Mouse (Mus musculus) spleen, postnatal 0 days (tissue): ENCODE measurements around the gene Fbxw10. TPM values are rescaled to one million over a fixed set of nuclear protein-coding genes. Genes with fewer than 3 reads are reported as not detected.

ENCODE experiments used
- polyA plus RNA-seq: library from polyadenylated mRNA; unstranded; fragments of >200 nt; fragmentation: Nextera tagmentation; extraction: Ambion mirVana; gene quantifications from 2 replicates; pipeline ENCODE4 v1.2.1, GENCODE M21; 2015

Fbxw10 gene
- polyA plus RNA-seq, result 0.29 and 0.41 TPM in 2 replicates

GRCm38 (mm10) chr11:62846961-62847654 is at the start of gene Fbxw10:
TSS of gene Fbxw10 (plus strand) at chr11:62847069.

GRCm38 (mm10) chr11:62820059-62820541 is 26.8 kb upstream of the Fbxw10 start, which contains the start of gene Trim16:
TSS of gene Trim16 (plus strand) at chr11:62820231.

GRCm38 (mm10) chr11:62879220-62880048 is 32.6 kb downstream of the Fbxw10 start, which contains the start of gene Tvp23b:
TSS of gene Tvp23b (plus strand) at chr11:62879455.

Other genes starting within 250 kb of the Fbxw10 start
- 4.4 and 5.0 TPM in 2 replicates for gene Lrrc75a, start 198.5 kb upstream of the Fbxw10 start, polyA plus RNA-seq
- gene Mmgt2, start 198.4 kb upstream of the Fbxw10 start, polyA plus RNA-seq, result 17.5 and 24.3 TPM in 2 replicates
- gene Zfp287, start 115.2 kb upstream of the Fbxw10 start, polyA plus RNA-seq, result 1.5 and 1.7 TPM in 2 replicates
- not detected in 2 replicates for gene Gm10428, start 94.0 kb upstream of the Fbxw10 start, polyA plus RNA-seq
- gene Zfp286, start 57.6 kb upstream of the Fbxw10 start, polyA plus RNA-seq, result 1.7 and 3.2 TPM in 2 replicates
- 2.7 and 3.0 TPM in 2 replicates for gene Trim16, start 26.8 kb upstream of the Fbxw10 start, polyA plus RNA-seq
- gene Tvp23b, start 32.4 kb downstream of the Fbxw10 start, polyA plus RNA-seq, result 30.9 and 37.4 TPM in 2 replicates
- not detected in 2 replicates for gene Cdrt4, start 104.1 kb downstream of the Fbxw10 start, polyA plus RNA-seq
- 0.07 TPM in 1 of 2 replicates, not detected in the other for gene Tekt3, start 214.6 kb downstream of the Fbxw10 start, polyA plus RNA-seq